Mouse (Mus musculus) forebrain, embryonic 16.5 days (tissue): ENCODE measurements at regions not wholly inside any gene's neighbourhood (a gene's known extent, or its start where the extent isn't known, plus 50 kb on each side); places are given as distances from the start of the nearest gene placed in this dataset.

ENCODE experiments used
- ATAC-seq: fragments of 200-750 bp; cut with Nextera tagmentation; 2 replicates; pipeline ENCODE4 v1.8.0; 2017; ENCODE audit warnings: mild to moderate bottlenecking, moderate library complexity
- H3K27ac ChIP-seq: fragments of 300-500 bp; sonication (generic); 2 replicates; pipeline ENCODE4 v1.5.1; 2014; ENCODE audit warnings: low read length, control low read depth
- H3K27me3 ChIP-seq: fragments of 300-500 bp; sonication (generic); replicated peaks from 2 replicates; pipeline ENCODE4 v1.6.1; 2014; ENCODE audit warnings: low read length; ENCODE audit not compliant: control insufficient read depth, insufficient read depth
- H3K36me3 ChIP-seq: fragments of 300-500 bp; sonication (generic); 2 replicates; pipeline ENCODE4 v1.6.1; 2014; ENCODE audit not compliant: control insufficient read depth, insufficient read depth
- H3K4me1 ChIP-seq: fragments of 300-500 bp; sonication (generic); replicated peaks from 2 replicates; pipeline ENCODE4 v1.6.1; 2014; ENCODE audit warnings: low read length; ENCODE audit not compliant: control insufficient read depth, insufficient read depth
- H3K4me2 ChIP-seq: fragments of 300-500 bp; sonication (generic); 2 replicates; pipeline ENCODE4 v1.6.1; 2014; ENCODE audit warnings: mild to moderate bottlenecking, low read length, control low read depth
- H3K4me3 ChIP-seq: fragments of 300-500 bp; sonication (generic); replicated peaks from 2 replicates; pipeline ENCODE4 v1.5.1; 2014; ENCODE audit warnings: mild to moderate bottlenecking, low read length, control low read depth
- H3K9ac ChIP-seq: fragments of 300-500 bp; sonication (generic); replicated peaks from 2 replicates; pipeline ENCODE4 v1.6.1; 2014; ENCODE audit warnings: low read depth, low read length, control low read depth
- H3K9me3 ChIP-seq: fragments of 300-500 bp; sonication (generic); 2 replicates; pipeline ENCODE4 v1.6.1; 2016; ENCODE audit warnings: low read length; ENCODE audit not compliant: control insufficient read depth
- WGBS: fragments of 180-500 bp; shearing (Covaris S2); extraction: QIAGEN DNeasy Blood & Tissue Kit; methylation state at CpG from one replicate; pipeline ENCODE4 v1.1.7; 2014; 5-methylcytosine and 5-hydroxymethylcytosine counted together

GRCm38 (mm10) chr15:88370366-88370765, 229.7 kb upstream of the Zdhhc25 start:
- Histone ChIP-seq H3K4me3 (no peak overlapping the region), H3K36me3 (no peaks in the 10 kb centered on the region), H3K27me3 (no peaks in the 10 kb centered on the region), H3K27ac (no peak overlapping the region), H3K9ac (no peak overlapping the region), H3K4me1 (peaks cover 6% of the 10 kb centered on the region; the same call in 1 of the 2 replicates), H3K4me2 (no peak overlapping the region), H3K9me3 (no peaks in the 10 kb centered on the region)
- no peak for ATAC-seq
- 87% methylated on average over 5 of the region's 5 CpGs for WGBS

- no peak for ATAC-seq
- WGBS: 34% methylated on average over 8 of the region's 8 CpGs
- no peak overlapping the region for H3K9ac ChIP-seq
- no peak overlapping the region for H3K4me2 ChIP-seq
- H3K36me3 ChIP-seq: no peaks in the 10 kb centered on the region
- H3K4me1 ChIP-seq: peaks cover 6% of the 10 kb centered on the region; the same call in 1 of the 2 replicates
- no peaks in the 10 kb centered on the region for H3K27me3 ChIP-seq
- no peak overlapping the region for H3K27ac ChIP-seq
- H3K4me3 ChIP-seq: no peak overlapping the region
- no peaks in the 10 kb centered on the region for H3K9me3 ChIP-seq
Observed at GRCm38 (mm10) chr15:88372039-88372438, 228.1 kb upstream of the Zdhhc25 start.

- Histone ChIP-seq H3K27me3 (no peaks in the 10 kb centered on the region), H3K9ac (no peak overlapping the region), H3K4me3 (no peak overlapping the region), H3K4me2 (no peak overlapping the region), H3K4me1 (peaks cover 9% of the 10 kb centered on the region), H3K27ac (no peak overlapping the region), H3K36me3 (no peaks in the 10 kb centered on the region), H3K9me3 (no peaks in the 10 kb centered on the region)
- ATAC-seq: no peak
- 60% methylated on average over 6 of the region's 6 CpGs for WGBS
Observed at GRCm38 (mm10) chr15:88373923-88374322, 226.2 kb upstream of the Zdhhc25 start.

GRCm38 (mm10) chr15:88379342-88379741, 220.8 kb upstream of the Zdhhc25 start:
- ATAC-seq: peak; percentile 52
- H3K9me3 ChIP-seq: no peaks in the 10 kb centered on the region
- no peaks in the 10 kb centered on the region for H3K27me3 ChIP-seq
- H3K4me2 ChIP-seq: no peak overlapping the region
- H3K9ac ChIP-seq: no peak overlapping the region
- H3K4me1 ChIP-seq: peaks cover 29% of the 10 kb centered on the region
- 32% methylated on average over 7 of the region's 7 CpGs for WGBS
- H3K27ac ChIP-seq: no peak overlapping the region
- no peaks in the 10 kb centered on the region for H3K36me3 ChIP-seq
- H3K4me3 ChIP-seq: no peak overlapping the region

GRCm38 (mm10) chr15:88379951-88380623, 220.0 kb upstream of the Zdhhc25 start:
- Histone ChIP-seq H3K36me3 (no peaks in the 10 kb centered on the region), H3K9me3 (no peaks in the 10 kb centered on the region), H3K4me3 (no peak overlapping the region), H3K27me3 (no peaks in the 10 kb centered on the region), H3K4me2 (no peak overlapping the region), H3K9ac (no peak overlapping the region), H3K27ac (no peak overlapping the region; the same call in 1 of the 2 replicates), H3K4me1 (peaks cover 29% of the 10 kb centered on the region)
- WGBS: 3% methylated on average over 6 of the region's 6 CpGs
- peak; percentile 82 for ATAC-seq

GRCm38 (mm10) chr15:88381419-88381818, 218.7 kb upstream of the Zdhhc25 start:
- Histone ChIP-seq H3K27me3 (no peaks in the 10 kb centered on the region), H3K9ac (no peak overlapping the region), H3K27ac (no peak overlapping the region), H3K9me3 (no peaks in the 10 kb centered on the region), H3K4me3 (no peak overlapping the region), H3K4me1 (peaks cover 35% of the 10 kb centered on the region), H3K36me3 (no peaks in the 10 kb centered on the region), H3K4me2 (no peak overlapping the region)
- WGBS: 35% methylated on average over 10 of the region's 10 CpGs
- no peak for ATAC-seq

GRCm38 (mm10) chr15:88385943-88386342, 214.2 kb upstream of the Zdhhc25 start:
- no peak for ATAC-seq
- WGBS: 38% methylated on average over 2 of the region's 2 CpGs
- H3K4me2 ChIP-seq: no peak overlapping the region

GRCm38 (mm10) chr15:88386711-88387110, 213.4 kb upstream of the Zdhhc25 start:
- Histone ChIP-seq H3K4me3 (no peak overlapping the region), H3K9me3 (no peaks in the 10 kb centered on the region), H3K4me2 (no peak overlapping the region), H3K36me3 (no peaks in the 10 kb centered on the region), H3K9ac (no peak overlapping the region), H3K27me3 (no peaks in the 10 kb centered on the region), H3K4me1 (peaks cover 11% of the 10 kb centered on the region), H3K27ac (no peak overlapping the region)
- ATAC-seq: peak; percentile 55; the same call in 1 of the 2 replicates
- 18% methylated on average over 6 of the region's 6 CpGs for WGBS

More at GRCm38 (mm10) chr15:88385943-88386342, 214.2 kb upstream of the Zdhhc25 start:
- H3K4me1 ChIP-seq: peaks cover 15% of the 10 kb centered on the region
- no peak overlapping the region for H3K9ac ChIP-seq
- H3K36me3 ChIP-seq: no peaks in the 10 kb centered on the region
- H3K4me3 ChIP-seq: no peak overlapping the region
- H3K27ac ChIP-seq: no peak overlapping the region
- H3K9me3 ChIP-seq: no peaks in the 10 kb centered on the region
- H3K27me3 ChIP-seq: no peaks in the 10 kb centered on the region

- Histone ChIP-seq H3K9me3 (no peaks in the 10 kb centered on the region), H3K27ac (no peak overlapping the region), H3K27me3 (no peaks in the 10 kb centered on the region), H3K36me3 (no peaks in the 10 kb centered on the region), H3K9ac (no peak overlapping the region), H3K4me1 (peaks cover 8% of the 10 kb centered on the region), H3K4me2 (no peak overlapping the region), H3K4me3 (no peak overlapping the region)
- 70% methylated on average over 15 of the region's 15 CpGs for whole genome bisulfite sequencing
- ATAC-seq: no peak
Observed at GRCm38 (mm10) chr15:88391822-88392221, 208.3 kb upstream of the Zdhhc25 start.

GRCm38 (mm10) chr15:88399064-88399463, 201.0 kb upstream of the Zdhhc25 start:
- Histone ChIP-seq H3K9me3 (no peaks in the 10 kb centered on the region), H3K27me3 (no peaks in the 10 kb centered on the region), H3K4me3 (no peak overlapping the region), H3K9ac (no peak overlapping the region), H3K27ac (no peak overlapping the region), H3K36me3 (no peaks in the 10 kb centered on the region), H3K4me1 (peaks cover 24% of the 10 kb centered on the region), H3K4me2 (no peak overlapping the region)
- WGBS: 36% methylated on average over 5 of the region's 5 CpGs
- peak; percentile 62 for ATAC-seq
